Mouse (Mus musculus) adrenal gland, postnatal 14 days (tissue): ENCODE results near the gene Ect2. TPM values are rescaled to one million over a fixed set of nuclear protein-coding genes. Genes with fewer than 3 reads are reported as not detected.

Experiments used
- DNase-seq: peaks from one replicate; pipeline ENCODE4 v3.0.0; 2021; ENCODE audit warnings: mixed read lengths
- long read RNA-seq, 2 experiments: library from polyadenylated mRNA; stranded (forward); transcript quantifications; one replicate each; pipeline ENCODE4 v2.0.0; 2021
- total RNA-seq: library from RNA; stranded (reverse); gene quantifications from 2 replicates; pipeline ENCODE4 v1.2.3, GENCODE M21; 2021

The Ect2 gene
- total RNA-seq, result 12.6 and 13.6 TPM in 2 replicates
- long read RNA-seq, experiment 1, full-length matches to known transcripts, result 18 of 22 reads
- long read RNA-seq, experiment 1, partial matches to known transcripts, result 1 of 22 reads
- long read RNA-seq, experiment 1, other reads (novel, unspliced or antisense), result 3 of 22 reads
- long read RNA-seq, experiment 2, full-length matches to known transcripts, result 6 of 9 reads
- long read RNA-seq, experiment 2, partial matches to known transcripts, result 2 of 9 reads
- long read RNA-seq, experiment 2, other reads (novel, unspliced or antisense), result 1 of 9 reads

- DNase-seq, result peak; percentile 99
These were observed at the start of gene Ect2 for GRCm38 (mm10) chr3:27153701-27154209. Gene Ect2 (minus strand): TSS chr3:27153878.

GRCm38 (mm10) chr3:27201728-27202411 lies 48.2 kb upstream of the Ect2 start:
- no peak for DNase-seq

GRCm38 (mm10) chr3:27199120-27199519 lies 45.4 kb upstream of the Ect2 start:
- DNase-seq, result no peak

- DNase-seq, result no peak
These were observed 44.1 kb upstream of the Ect2 start for GRCm38 (mm10) chr3:27197816-27198215.

- no peak for DNase-seq
These were observed 42.9 kb upstream of the Ect2 start for GRCm38 (mm10) chr3:27196529-27196928.

- DNase-seq, result no peak
These were observed 42.0 kb upstream of the Ect2 start for GRCm38 (mm10) chr3:27195573-27196227.

- peak; percentile 72 for DNase-seq
These were observed 41.5 kb upstream of the Ect2 start for GRCm38 (mm10) chr3:27195153-27195552.

- peak; percentile 59 for DNase-seq
These were observed 40.2 kb upstream of the Ect2 start for GRCm38 (mm10) chr3:27193844-27194317.

- DNase-seq, result no peak
These were observed 38.2 kb upstream of the Ect2 start for GRCm38 (mm10) chr3:27191856-27192255.

- no peak for DNase-seq
These were observed 37.2 kb upstream of the Ect2 start for GRCm38 (mm10) chr3:27190865-27191264.

GRCm38 (mm10) chr3:27189320-27190261 lies 35.9 kb upstream of the Ect2 start:
- DNase-seq, result peak; percentile 93

GRCm38 (mm10) chr3:27188386-27188785 lies 34.7 kb upstream of the Ect2 start:
- no peak for DNase-seq

- peak; percentile 78 for DNase-seq
These were observed 30.0 kb upstream of the Ect2 start for GRCm38 (mm10) chr3:27183601-27184175.

GRCm38 (mm10) chr3:27182733-27183600 lies 29.3 kb upstream of the Ect2 start, which contains the start of gene Nceh1:
Gene Nceh1 (plus strand): TSS chr3:27182965.
- DNase-seq, result peak; percentile 97

- DNase-seq, result no peak
These were observed 26.0 kb upstream of the Ect2 start for GRCm38 (mm10) chr3:27179711-27180110.

GRCm38 (mm10) chr3:27170257-27170656 lies 16.6 kb upstream of the Ect2 start:
- DNase-seq, result no peak

- peak; percentile 56 for DNase-seq
These were observed 11.9 kb upstream of the Ect2 start for GRCm38 (mm10) chr3:27165481-27166065.

GRCm38 (mm10) chr3:27162410-27162804 lies 8.7 kb upstream of the Ect2 start:
- no peak for DNase-seq

- no peak for DNase-seq
These were observed 8.1 kb upstream of the Ect2 start for GRCm38 (mm10) chr3:27161645-27162409.
